Mouse (Mus musculus) cerebellum, adult 11-12 months (tissue): ENCODE results near the gene Rcor3.

ENCODE experiments used
- DNase-seq: peaks from one replicate; pipeline ENCODE4 v3.0.0; 2022

Rcor3 gene

GRCm38 (mm10) chr1:192092879-192093660 is 44.8 kb downstream of the Rcor3 start:
- DNase-seq: peak; percentile 72

GRCm38 (mm10) chr1:192091806-192092772 is 45.8 kb downstream of the Rcor3 start, which contains the start of gene Traf5:
Gene Traf5, minus strand, starts transcription at chr1:192092559.
- DNase-seq: peak; percentile 84

- no peak for DNase-seq
Measured at GRCm38 (mm10) chr1:192090689-192091567, 46.9 kb downstream of the Rcor3 start.

- no peak for DNase-seq
Measured at GRCm38 (mm10) chr1:192090281-192090680, 47.6 kb downstream of the Rcor3 start.

- no peak for DNase-seq
Measured at GRCm38 (mm10) chr1:192089208-192090166, 48.4 kb downstream of the Rcor3 start.

- no peak for DNase-seq
Measured at GRCm38 (mm10) chr1:192088011-192088410, 49.9 kb downstream of the Rcor3 start.

- DNase-seq: no peak
Measured at GRCm38 (mm10) chr1:192087098-192087497, 50.8 kb downstream of the Rcor3 start.

GRCm38 (mm10) chr1:192086279-192087037 is 51.4 kb downstream of the Rcor3 start:
- DNase-seq: no peak

- DNase-seq: no peak
Measured at GRCm38 (mm10) chr1:192085218-192085617, 52.6 kb downstream of the Rcor3 start.

GRCm38 (mm10) chr1:192082646-192083045 is 55.2 kb downstream of the Rcor3 start:
- DNase-seq: no peak

- no peak for DNase-seq
Measured at GRCm38 (mm10) chr1:192081129-192081528, 56.7 kb downstream of the Rcor3 start.

- no peak for DNase-seq
Measured at GRCm38 (mm10) chr1:192079121-192079520, 58.7 kb downstream of the Rcor3 start.

- DNase-seq: no peak
Measured at GRCm38 (mm10) chr1:192078406-192078805, 59.5 kb downstream of the Rcor3 start.

GRCm38 (mm10) chr1:192076796-192077535 is 60.9 kb downstream of the Rcor3 start:
- DNase-seq: no peak

GRCm38 (mm10) chr1:192076101-192076500 is 61.8 kb downstream of the Rcor3 start:
- DNase-seq: no peak

- no peak for DNase-seq
Measured at GRCm38 (mm10) chr1:192074824-192075223, 63.0 kb downstream of the Rcor3 start.

- no peak for DNase-seq
Measured at GRCm38 (mm10) chr1:192072426-192072825, 65.4 kb downstream of the Rcor3 start.

GRCm38 (mm10) chr1:192070618-192071051 is 67.2 kb downstream of the Rcor3 start:
- no peak for DNase-seq

- DNase-seq: no peak
Measured at GRCm38 (mm10) chr1:192069971-192070591, 67.8 kb downstream of the Rcor3 start.
